Mouse (Mus musculus) MN1 (cell line): ENCODE results near the gene Anp32e.
"Not testable (repeated sequence)": the region's sequence is repeated elsewhere in the genome, so short reads cannot be mapped to it uniquely, and the experiment has no call there.

Experiments used
- DNase-seq: peaks from one replicate; pipeline ENCODE4 v3.0.0-alpha.2; 2016; ENCODE audit warnings: low spot score

Anp32e gene

DNA sequence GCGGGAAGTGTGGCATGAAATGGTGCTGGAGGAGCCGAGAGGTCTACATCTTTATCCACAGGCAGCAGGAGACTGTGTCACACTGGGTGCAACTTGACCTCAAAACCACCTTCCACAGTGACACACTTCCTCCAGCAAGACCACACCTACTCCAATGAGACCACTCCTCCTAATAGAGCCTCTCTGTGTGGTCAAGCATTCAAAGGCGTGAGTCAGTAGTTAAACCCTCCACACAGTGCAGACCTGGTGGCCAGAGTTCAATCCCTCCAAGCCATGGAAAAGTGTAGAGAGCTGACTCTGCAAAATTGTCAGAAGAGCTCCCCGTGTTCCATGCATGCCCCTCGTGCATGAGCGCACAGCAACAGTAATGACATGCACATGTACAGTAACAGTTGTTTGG, 13.7 kb downstream of the Anp32e start:
- no peak for DNase-seq

- no peak for DNase-seq
Observed at GRCm38 (mm10) chr3:95943226-95943625, 14.2 kb downstream of the Anp32e start.

DNA sequence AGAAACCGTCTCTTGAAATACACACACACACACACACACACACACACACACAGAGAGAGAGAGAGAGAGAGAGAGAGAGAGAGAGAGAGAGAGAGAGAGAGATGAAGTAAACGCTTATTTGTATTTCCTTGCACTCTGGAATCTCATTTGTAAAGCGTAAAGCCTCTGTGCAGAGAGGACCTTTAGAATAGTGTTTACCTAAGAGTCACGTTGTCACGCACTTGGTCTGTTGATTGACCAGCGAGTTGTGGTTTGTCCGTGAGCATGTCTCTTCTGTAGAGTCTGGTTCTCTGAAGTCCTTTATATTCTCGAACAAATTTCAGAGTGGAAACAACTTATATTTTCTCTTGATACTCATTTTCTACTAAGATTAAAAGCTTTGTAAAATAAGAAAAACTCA, 15.7 kb downstream of the Anp32e start:
- no peak for DNase-seq

GRCm38 (mm10) chr3:95945731-95946240, 16.7 kb downstream of the Anp32e start:
- DNase-seq = no peak

DNA sequence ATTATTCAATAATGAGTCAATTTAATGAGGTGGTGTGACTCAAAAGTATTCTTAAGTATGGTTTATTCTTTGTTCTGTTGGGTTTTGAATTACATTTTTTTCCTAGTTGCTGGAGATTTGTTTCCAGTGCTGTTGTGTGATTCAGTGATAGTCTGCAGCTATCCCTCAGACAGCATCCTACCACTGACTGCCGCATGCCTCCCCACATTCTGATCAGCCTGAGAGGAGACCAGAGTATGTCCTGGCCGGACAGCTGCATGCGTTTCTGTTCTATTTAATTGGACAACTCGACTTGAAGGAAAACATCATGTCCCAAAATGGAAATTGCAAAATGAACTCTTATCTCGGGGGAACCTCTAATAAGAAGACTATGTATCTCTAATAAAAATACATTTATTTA, 19.3 kb downstream of the Anp32e start:
- no peak for DNase-seq

DNA sequence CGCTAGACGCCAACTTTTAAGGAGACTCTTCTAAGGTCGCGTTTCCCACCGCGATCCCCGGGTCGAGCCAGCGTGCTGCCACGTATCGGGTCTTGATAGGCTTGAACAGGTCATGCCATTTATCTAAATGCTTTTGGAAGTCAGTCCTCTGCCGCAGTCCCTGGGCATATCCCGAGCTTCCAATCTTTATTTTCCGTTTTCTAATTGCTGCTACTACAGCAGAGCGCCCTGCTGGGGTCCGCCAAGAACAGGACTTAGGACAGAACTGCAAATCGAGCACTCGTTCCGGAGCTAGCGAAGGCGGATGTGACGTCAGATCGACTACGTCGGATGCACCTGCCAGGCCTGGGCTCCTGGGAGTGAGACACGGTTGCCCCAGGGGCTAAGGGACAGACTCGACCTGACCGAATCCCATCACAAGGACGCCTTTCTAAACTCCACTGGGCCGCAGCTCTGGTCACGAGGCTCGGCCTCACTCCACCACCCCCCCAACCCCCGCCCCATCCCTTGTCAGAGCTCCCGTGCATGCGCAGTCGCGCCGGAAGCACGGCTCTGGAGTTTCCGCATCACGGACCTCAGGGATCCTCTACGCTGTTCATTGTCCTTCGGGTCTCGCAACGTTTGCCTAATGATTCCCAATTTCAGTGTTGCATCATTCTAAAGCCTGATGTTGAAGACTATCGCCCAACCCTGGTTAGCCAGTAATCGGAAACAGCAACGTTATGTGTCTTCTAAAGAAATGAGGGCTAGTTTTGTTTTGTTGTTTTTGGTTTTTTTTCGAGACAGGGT, 21.9 kb downstream of the Anp32e start:
- DNase-seq = peak; percentile 94

- DNase-seq = not testable (repeated sequence)
Observed at GRCm38 (mm10) chr3:95951566-95951965, 22.5 kb downstream of the Anp32e start.

DNA sequence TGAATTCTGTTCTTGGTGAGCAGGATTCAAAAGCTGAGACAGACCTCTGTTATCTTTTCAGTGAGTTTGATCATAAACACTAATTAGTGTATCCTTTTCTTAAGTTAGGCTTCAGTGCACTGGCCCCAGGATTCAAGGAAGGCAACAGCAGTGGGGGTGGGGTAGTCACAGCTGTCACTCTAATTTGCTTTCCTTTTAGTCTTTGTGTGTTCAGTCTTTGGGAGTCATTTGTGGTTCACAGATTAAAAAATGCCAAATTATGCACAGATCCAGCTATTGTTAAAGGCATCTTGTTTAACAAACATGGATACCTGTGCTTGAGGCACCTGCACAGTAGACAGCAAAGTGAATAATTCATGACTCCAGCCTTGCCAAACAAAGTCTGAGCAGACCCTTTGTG, 24.0 kb downstream of the Anp32e start:
- DNase-seq = no peak

DNA sequence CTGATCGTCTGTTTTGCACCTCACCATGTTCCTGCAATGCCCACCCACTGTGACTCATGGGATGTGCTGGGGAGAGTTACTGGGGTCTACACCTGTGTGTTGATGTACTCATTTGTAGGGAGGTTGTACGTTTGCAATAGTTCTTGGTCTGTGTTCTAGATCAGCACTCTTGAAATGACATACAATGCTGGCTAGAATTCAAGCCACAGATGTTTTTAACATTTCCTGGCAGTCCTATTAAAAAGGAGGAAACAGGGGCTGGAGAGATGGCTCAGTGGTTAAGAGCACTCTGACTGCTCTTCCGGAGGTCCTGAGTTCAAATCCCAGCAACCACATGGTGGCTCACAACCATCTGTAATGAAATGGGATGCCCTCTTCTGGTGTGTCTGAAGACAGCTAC, 24.5 kb downstream of the Anp32e start:
- no peak for DNase-seq

GRCm38 (mm10) chr3:95954648-95955173, 25.7 kb downstream of the Anp32e start:
- DNase-seq = not testable (repeated sequence)

DNA sequence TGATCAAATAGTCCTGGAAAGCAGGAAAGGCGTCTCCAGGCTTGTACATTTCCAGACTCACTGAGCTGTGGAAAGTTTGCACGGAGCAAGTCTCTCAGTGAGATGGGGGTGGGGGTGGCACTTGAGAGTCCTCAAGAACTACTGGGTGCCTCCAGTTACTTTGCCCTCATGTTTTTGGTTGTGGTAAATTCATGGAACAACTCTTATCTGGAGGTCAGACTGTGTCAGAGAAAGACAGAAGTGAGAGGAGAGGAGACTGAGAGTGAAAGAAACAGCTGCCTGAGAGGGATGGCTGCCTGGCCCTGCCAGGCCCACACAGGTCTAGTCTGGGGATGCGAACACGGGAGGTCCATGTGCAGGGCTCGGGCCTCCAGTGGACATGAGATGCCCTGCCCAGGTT, 26.3 kb downstream of the Anp32e start:
- DNase-seq = no peak

DNA sequence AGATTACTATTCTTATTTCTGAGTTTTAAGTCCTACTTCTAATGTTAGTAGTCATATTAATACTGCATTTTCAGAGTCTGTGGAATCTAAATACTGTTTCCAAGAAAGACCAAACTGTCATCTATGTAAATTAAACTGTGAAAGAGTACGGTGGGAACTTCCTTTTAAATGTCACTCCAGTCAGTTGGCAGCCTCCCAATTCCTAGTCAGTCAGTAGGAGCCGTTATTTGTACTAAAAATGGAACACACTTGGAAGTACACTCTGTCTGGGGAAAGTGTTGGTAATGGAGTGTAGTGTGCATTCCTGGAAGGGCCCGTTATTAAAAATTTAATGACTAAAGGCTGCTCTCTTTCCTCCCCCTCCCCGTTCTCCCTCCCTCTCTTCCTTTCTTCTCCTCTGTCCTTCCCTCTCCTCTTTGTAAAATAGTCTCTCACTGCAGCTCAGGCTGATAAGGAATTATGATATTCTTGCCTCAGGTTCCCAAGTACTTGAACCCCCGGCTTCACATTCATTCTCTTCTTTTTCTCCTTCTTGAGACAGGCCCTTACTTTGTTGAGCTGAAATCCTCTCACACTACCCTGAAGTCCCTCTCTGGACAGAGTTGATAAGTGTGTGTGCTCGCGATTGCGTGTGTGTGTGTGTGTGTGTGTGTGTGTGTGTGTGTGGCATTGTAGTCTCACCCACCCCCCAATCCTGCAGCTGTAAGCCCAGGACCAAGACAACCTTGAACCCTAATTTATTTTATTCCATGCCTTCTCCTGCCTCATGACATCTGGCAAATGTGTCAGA, 28.5 kb downstream of the Anp32e start:
- DNase-seq = peak; percentile 38

GRCm38 (mm10) chr3:95959082-95959481, 30.0 kb downstream of the Anp32e start:
- DNase-seq = no peak

DNA sequence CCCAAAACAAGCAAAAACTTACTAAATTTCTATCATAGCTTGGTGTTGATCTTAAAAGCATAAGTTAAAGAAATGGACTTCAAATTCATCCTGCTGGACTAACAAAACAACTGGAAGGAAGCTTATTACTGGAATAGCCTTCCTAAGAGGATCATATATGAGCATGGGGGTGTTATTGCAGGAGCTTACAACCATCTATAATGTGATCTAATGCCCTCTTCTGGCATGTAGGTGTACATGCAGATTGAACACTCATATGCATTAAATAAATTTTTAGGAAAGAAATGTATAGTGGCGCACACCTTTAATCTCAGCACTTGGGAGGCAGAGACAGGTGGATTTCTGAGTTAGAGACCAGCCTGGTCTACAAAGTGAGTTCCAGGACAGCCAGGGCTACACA, 30.8 kb downstream of the Anp32e start:
- DNase-seq = no peak

- DNase-seq = not testable (repeated sequence)
Observed at GRCm38 (mm10) chr3:95962182-95962581, 33.1 kb downstream of the Anp32e start.

DNA sequence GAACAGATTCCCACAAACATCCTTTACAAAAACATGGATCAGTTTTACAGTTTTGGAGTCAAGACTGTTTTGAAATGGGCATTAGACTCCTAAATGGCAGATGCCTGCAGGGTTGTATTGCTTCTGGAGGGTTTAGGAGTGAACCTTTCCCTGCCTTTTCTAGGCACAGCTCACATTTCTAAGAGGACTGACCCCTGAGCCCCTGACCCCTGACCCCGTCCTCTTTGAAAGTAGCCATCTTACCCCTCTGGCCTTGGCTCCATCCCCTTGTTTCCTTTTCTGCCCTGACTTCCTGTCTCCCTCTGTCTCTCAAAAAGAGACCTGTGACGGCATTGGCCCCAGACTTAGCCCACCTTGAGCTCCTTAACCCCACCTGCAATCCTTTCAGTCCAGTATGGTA, 34.2 kb downstream of the Anp32e start:
- DNase-seq = no peak

- DNase-seq = peak; percentile 36
Observed at GRCm38 (mm10) chr3:95963681-95964080, 34.6 kb downstream of the Anp32e start.

- peak; percentile 68 for DNase-seq
Observed at GRCm38 (mm10) chr3:95965518-95966451, 36.7 kb downstream of the Anp32e start.

- no peak for DNase-seq
Observed at GRCm38 (mm10) chr3:95969277-95969676, 40.2 kb downstream of the Anp32e start.

- DNase-seq = not testable (repeated sequence)
Observed at GRCm38 (mm10) chr3:95970661-95971060, 41.6 kb downstream of the Anp32e start.

GRCm38 (mm10) chr3:95972251-95972872, 43.3 kb downstream of the Anp32e start:
- no peak for DNase-seq
